Comparison of ENCODE assay signal across 27 mouse cellular contexts in genomic region chr16:90339026-90339425, GRCm38 (mm10). TPM values are rescaled to one million over a fixed set of nuclear protein-coding genes. Genes with fewer than 3 reads are reported as not detected.
DNase-seq lines count a peak whose midpoint lies in the region; ATAC-seq and TF ChIP-seq lines count a peak whose summit lies in the region.
"Had no signal": no experiment of that assay in that cellular context is flagged by ENCODE, and none has a peak within 500 bp of the region (broad histone marks: within the 10 kb centered on the region; RNA-seq: fewer than 3 reads in every experiment).

No protein-coding gene starts in this region.

- no peaks in the 10 kb centered on the region for H3K4me1 ChIP-seq in forebrain, postnatal 0 days (ENCODE audit: insufficient read depth)
- H3K4me1 ChIP-seq in forebrain, embryonic 16.5 days (replicated peaks; ENCODE audit: control insufficient read depth, insufficient read depth, low read length): no peaks in the 10 kb centered on the region
- H3K4me1 ChIP-seq in lung, embryonic 14.5 days (ENCODE audit: insufficient read depth): no peaks in the 10 kb centered on the region
- H3K4me1 ChIP-seq: forebrain, embryonic 12.5 days; intestine, embryonic 15.5 days; liver, embryonic 12.5 days; midbrain, embryonic 15.5 days had no signal

- no peak for TF ChIP-seq CTCF in forebrain, postnatal 0 days (IDR thresholded peaks at IDR 0.05; ENCODE audit: low read depth)
- TF ChIP-seq CTCF in lung, embryonic 14.5 days (IDR thresholded peaks at IDR 0.05; ENCODE audit: low read depth): no peak
- TF ChIP-seq CTCF in brain, embryonic 14.5 days (IDR thresholded peaks at IDR 0.05; ENCODE audit: borderline replicate concordance, extremely low read depth, insufficient read depth, insufficient read length): no peak

- 56% methylated on average over 6 of the region's 6 CpGs for WGBS in forebrain, postnatal 0 days
- 74% methylated on average over 6 of the region's 6 CpGs for WGBS in forebrain, embryonic 16.5 days
- 77% methylated on average over 6 of the region's 6 CpGs for WGBS in lung, embryonic 14.5 days

- ATAC-seq in forebrain, postnatal 0 days: peak; percentile 73
- ATAC-seq in forebrain, embryonic 16.5 days: no peak
- 0 out of 2 replicates have a peak, but pooled peaks have one; percentile 12 for ATAC-seq in lung, embryonic 14.5 days (ENCODE audit: insufficient read depth)
- ATAC-seq: intestine, embryonic 15.5 days; liver, embryonic 12.5 days; midbrain, embryonic 15.5 days had no signal

- no peaks in the 10 kb centered on the region; the same call in 1 of the 2 replicates for H3K36me3 ChIP-seq in forebrain, postnatal 0 days (ENCODE audit: insufficient read depth)
- no peaks in the 10 kb centered on the region for H3K36me3 ChIP-seq in forebrain, embryonic 16.5 days (ENCODE audit: control insufficient read depth, insufficient read depth)
- H3K36me3 ChIP-seq in lung, embryonic 14.5 days (ENCODE audit: insufficient read depth): peaks cover 26% of the 10 kb centered on the region
- H3K36me3 ChIP-seq: embryonic facial prominence, embryonic 12.5 days; forebrain, embryonic 12.5 days; intestine, embryonic 15.5 days; limb, embryonic 13.5 days; liver, embryonic 12.5 days; midbrain, embryonic 15.5 days had no signal

- H3K4me3 ChIP-seq in forebrain, postnatal 0 days (ENCODE audit: low read depth, low read length): no peak overlapping the region
- no peak overlapping the region for H3K4me3 ChIP-seq in forebrain, embryonic 16.5 days (replicated peaks; ENCODE audit: low read length)
- no peak overlapping the region for H3K4me3 ChIP-seq in lung, embryonic 14.5 days (ENCODE audit: low read depth, low read length)
- H3K4me3 ChIP-seq: embryonic facial prominence, embryonic 12.5 days; forebrain, embryonic 12.5 days; intestine, embryonic 15.5 days; limb, embryonic 13.5 days; liver, embryonic 12.5 days; midbrain, embryonic 15.5 days had no signal

- no peaks in the 10 kb centered on the region for H3K9me3 ChIP-seq in forebrain, postnatal 0 days (ENCODE audit: low read length)
- H3K9me3 ChIP-seq in forebrain, embryonic 16.5 days (ENCODE audit: control insufficient read depth, low read length): no peaks in the 10 kb centered on the region
- no peaks in the 10 kb centered on the region for H3K9me3 ChIP-seq in lung, embryonic 14.5 days (ENCODE audit: low read depth, low read length)
- H3K9me3 ChIP-seq: embryonic facial prominence, embryonic 12.5 days; forebrain, embryonic 12.5 days; intestine, embryonic 15.5 days; limb, embryonic 13.5 days; liver, embryonic 12.5 days; midbrain, embryonic 15.5 days had no signal

- no peak for DNase-seq in forebrain, postnatal 0 days
- no peak for DNase-seq in lung, embryonic 14.5 days
- DNase-seq in lung, postnatal 25 days (ENCODE audit: low spot score): no peak
- peak; percentile 63 for DNase-seq in adrenal gland, adult 8-10 months
- peak; percentile 25 for DNase-seq in brain, embryonic 14.5 days (ENCODE audit: low read depth)
- DNase-seq in T-cell, adult 2 months (ENCODE audit: low spot score): no peak
- DNase-seq in urinary bladder, postnatal 10 days (ENCODE audit: low spot score): no peak
- DNase-seq: cerebellum, adult 2 months; cerebellum, postnatal 25 days; gastrocnemius, postnatal 10 days; kidney, adult 8-10 months; kidney, postnatal 25 days; lung, adult 18-20 months; lung, postnatal 14 days; right cerebral cortex, postnatal 14 days; spleen, adult 18-20 months had no signal

- TF ChIP-seq POLR2A in brain, embryonic 14.5 days (IDR thresholded peaks at IDR 0.05; ENCODE audit: borderline replicate concordance, extremely low read depth, insufficient read depth, insufficient read length, poor library complexity, severe bottlenecking): no peak

- H3K4me2 ChIP-seq in forebrain, postnatal 0 days (ENCODE audit: low read depth): no peak overlapping the region
- H3K4me2 ChIP-seq in forebrain, embryonic 16.5 days (ENCODE audit: low read length): no peak overlapping the region
- H3K4me2 ChIP-seq in lung, embryonic 14.5 days: no peak overlapping the region
- H3K4me2 ChIP-seq: embryonic facial prominence, embryonic 12.5 days; forebrain, embryonic 12.5 days; heart, embryonic 11.5 days; intestine, embryonic 15.5 days; limb, embryonic 13.5 days; liver, embryonic 12.5 days; midbrain, embryonic 15.5 days had no signal

- H3K27ac ChIP-seq in forebrain, postnatal 0 days (ENCODE audit: low read depth, low read length): no peak overlapping the region
- no peak overlapping the region for H3K27ac ChIP-seq in forebrain, embryonic 16.5 days (ENCODE audit: low read length)
- H3K27ac ChIP-seq in lung, embryonic 14.5 days (ENCODE audit: low read depth): no peak overlapping the region
- H3K27ac ChIP-seq: embryonic facial prominence, embryonic 12.5 days; forebrain, embryonic 12.5 days; intestine, embryonic 15.5 days; limb, embryonic 13.5 days; liver, embryonic 12.5 days; midbrain, embryonic 15.5 days had no signal

- H3K9ac ChIP-seq in forebrain, postnatal 0 days: no peak overlapping the region
- H3K9ac ChIP-seq in forebrain, embryonic 16.5 days (replicated peaks; ENCODE audit: low read depth, low read length): no peak overlapping the region
- H3K9ac ChIP-seq in lung, embryonic 14.5 days: no peak overlapping the region
- H3K9ac ChIP-seq: embryonic facial prominence, embryonic 12.5 days; forebrain, embryonic 12.5 days; intestine, embryonic 15.5 days; limb, embryonic 13.5 days; liver, embryonic 12.5 days; midbrain, embryonic 15.5 days had no signal

- no peaks in the 10 kb centered on the region for H3K27me3 ChIP-seq in forebrain, postnatal 0 days (ENCODE audit: insufficient read depth, low read length)
- no peaks in the 10 kb centered on the region for H3K27me3 ChIP-seq in forebrain, embryonic 16.5 days (replicated peaks; ENCODE audit: control insufficient read depth, insufficient read depth, low read length)
- H3K27me3 ChIP-seq in lung, embryonic 14.5 days (ENCODE audit: insufficient read depth, low read length): no peaks in the 10 kb centered on the region
- H3K27me3 ChIP-seq: embryonic facial prominence, embryonic 12.5 days; forebrain, embryonic 12.5 days; intestine, embryonic 15.5 days; limb, embryonic 13.5 days; liver, embryonic 12.5 days; midbrain, embryonic 15.5 days had no signal

RNA-seq across cellular contexts. Expression of gene Hunk, which starts 46.8 kb away (rescaled TPM):
- total RNA-seq in forebrain, postnatal 0 days (2014; rRNA removed): 12.9 and 20.6 TPM in 2 replicates
- polyA plus RNA-seq in forebrain, postnatal 0 days (2015; fragmentation: Nextera tagmentation; extraction: Ambion mirVana): 4.2 and 5.2 TPM in 2 replicates
- 11.2 and 11.5 TPM in 2 replicates for polyA plus RNA-seq in forebrain, embryonic 16.5 days (2015; fragmentation: Nextera tagmentation; extraction: Ambion mirVana)
- 21.2 and 21.3 TPM in 2 replicates for polyA plus RNA-seq in lung, embryonic 14.5 days (2014; fragmentation: Nextera tagmentation; extraction: Ambion mirVana)
- total RNA-seq in adrenal gland, adult 8-10 months (2022): 10 to 100 TPM in 2 of 4 experiments, 1 to 10 TPM in 2; 5.3 to 14.9 (median 8.2) TPM
- polyA plus RNA-seq in brain, embryonic 14.5 days (2012; rRNA removed): 14.3 and 19.4 TPM in 2 replicates
- total RNA-seq: granulocyte monocyte progenitor cell, adult 5-6 weeks; hematopoietic stem cell, adult 5-6 weeks; megakaryocyte, adult 5-6 weeks had no signal

RNA-seq across cellular contexts. Expression of gene Scaf4, which starts 54.7 kb away (rescaled TPM):
- 10.7 and 15.7 TPM in 2 replicates for total RNA-seq in forebrain, postnatal 0 days (2014; rRNA removed)
- polyA plus RNA-seq in forebrain, postnatal 0 days (2015; fragmentation: Nextera tagmentation; extraction: Ambion mirVana): 12.2 and 16.9 TPM in 2 replicates
- 24.7 and 25.6 TPM in 2 replicates for polyA plus RNA-seq in forebrain, embryonic 16.5 days (2015; fragmentation: Nextera tagmentation; extraction: Ambion mirVana)
- 36.0 and 42.8 TPM in 2 replicates for polyA plus RNA-seq in lung, embryonic 14.5 days (2014; fragmentation: Nextera tagmentation; extraction: Ambion mirVana)
- 10 to 100 TPM; 33.2 to 72.0 (median 48.3) TPM for total RNA-seq in adrenal gland, adult 8-10 months (2022)
- 52.6 and 61.2 TPM in 2 replicates for polyA plus RNA-seq in brain, embryonic 14.5 days (2012; rRNA removed)

Comparison
In these comparisons a context has a peak if more than half of its experiments do, and no peak if none do; other contexts are left out.
1. DNase-seq: peak in adrenal gland, adult 8-10 months (single experiment) and brain, embryonic 14.5 days (single experiment); none in forebrain, postnatal 0 days (single experiment), lung, embryonic 14.5 days (single experiment), lung, postnatal 25 days (single experiment), T-cell, adult 2 months (single experiment) and urinary bladder, postnatal 10 days (single experiment).